Mouse (Mus musculus) embryo, embryonic 11 days (tissue): ENCODE measurements around the gene B230307C23Rik.
"Not testable (repeated sequence)": the region's sequence is repeated elsewhere in the genome, so short reads cannot be mapped to it uniquely, and the experiment has no call there.

Source experiments
- DNase-seq: peaks from one replicate; pipeline ENCODE4 v3.0.0-alpha.2; 2015

The B230307C23Rik gene

DNA sequence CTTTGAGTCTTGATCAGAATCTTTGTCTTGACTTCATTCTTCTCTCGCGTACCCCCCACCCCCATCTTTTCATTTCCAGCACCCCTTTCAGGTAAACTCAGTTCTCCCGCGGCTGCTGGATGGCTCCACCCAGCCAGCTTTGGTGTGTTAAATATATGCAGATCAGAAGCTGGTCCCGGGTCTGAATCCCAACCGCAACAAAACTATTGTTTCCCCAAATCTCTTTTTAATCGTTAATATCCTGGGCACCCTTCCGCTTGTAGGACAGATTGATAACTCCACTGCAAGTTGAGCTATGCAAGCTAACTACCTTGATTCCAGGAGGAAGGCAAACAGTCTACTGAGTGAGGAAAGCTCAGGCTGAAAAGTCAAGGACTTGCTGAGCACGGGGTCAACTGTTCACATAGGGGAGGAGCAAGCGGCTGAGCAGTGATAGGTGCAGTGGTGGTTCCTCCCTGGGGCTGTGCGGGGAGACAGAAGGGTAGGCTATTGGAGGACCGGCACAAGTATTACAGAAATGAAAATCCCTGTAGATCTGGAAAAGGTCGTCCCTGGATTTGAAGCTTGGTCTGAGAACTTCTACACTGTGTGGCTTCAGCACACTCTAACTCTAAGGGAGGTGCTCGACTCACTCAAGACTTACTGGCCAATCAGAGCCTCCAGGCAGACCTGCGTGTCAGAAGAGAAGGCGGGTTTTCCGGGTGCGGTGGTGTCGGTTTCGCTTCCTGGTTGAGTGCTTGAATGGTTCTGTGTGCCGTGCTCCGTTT, at the start of gene B230307C23Rik:
B230307C23Rik (plus strand) TSS at position 700 of the 767 bp plus-strand sequence.
- DNase-seq: peak; percentile 90

DNA sequence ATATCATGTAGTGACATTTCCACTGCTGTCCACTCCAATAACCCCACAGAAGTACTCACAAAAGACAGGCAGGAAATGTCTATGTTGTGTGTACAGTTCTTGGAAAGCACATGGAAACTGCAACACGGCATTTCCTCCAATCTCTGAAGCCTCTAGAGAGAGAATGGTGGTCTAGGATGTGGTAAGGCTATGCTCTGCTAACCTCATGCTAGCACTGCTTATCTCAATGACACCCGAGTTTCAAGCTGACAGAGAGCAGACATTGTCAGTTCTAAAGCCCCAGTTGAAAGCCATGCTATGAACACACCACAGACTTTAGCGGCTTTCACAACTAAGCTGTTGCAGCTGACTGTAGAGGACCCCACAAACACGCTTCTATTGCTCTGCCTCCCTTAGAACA, 48.3 kb upstream of the B230307C23Rik start:
- DNase-seq: no peak

DNA sequence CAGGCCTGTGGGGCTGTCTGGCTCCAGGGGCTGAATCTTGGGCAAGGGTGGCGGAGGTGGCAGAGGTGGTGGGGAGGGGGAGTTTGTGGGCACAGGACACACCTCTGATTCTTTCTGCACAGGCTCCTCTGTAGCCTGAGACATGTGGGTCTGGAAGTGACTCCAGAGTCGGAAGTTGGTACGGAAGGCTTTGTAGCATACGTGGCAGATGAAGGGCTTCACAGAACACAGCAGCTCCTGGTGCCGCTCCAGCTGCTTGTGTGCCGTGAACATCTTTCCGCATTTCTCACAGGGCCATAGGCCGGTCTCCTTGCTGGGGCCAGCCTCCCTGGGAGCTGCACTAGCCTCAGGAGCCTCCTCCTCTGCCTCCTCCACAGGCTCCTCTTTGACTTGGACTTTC, 47.1 kb upstream of the B230307C23Rik start:
- DNase-seq: no peak

DNA sequence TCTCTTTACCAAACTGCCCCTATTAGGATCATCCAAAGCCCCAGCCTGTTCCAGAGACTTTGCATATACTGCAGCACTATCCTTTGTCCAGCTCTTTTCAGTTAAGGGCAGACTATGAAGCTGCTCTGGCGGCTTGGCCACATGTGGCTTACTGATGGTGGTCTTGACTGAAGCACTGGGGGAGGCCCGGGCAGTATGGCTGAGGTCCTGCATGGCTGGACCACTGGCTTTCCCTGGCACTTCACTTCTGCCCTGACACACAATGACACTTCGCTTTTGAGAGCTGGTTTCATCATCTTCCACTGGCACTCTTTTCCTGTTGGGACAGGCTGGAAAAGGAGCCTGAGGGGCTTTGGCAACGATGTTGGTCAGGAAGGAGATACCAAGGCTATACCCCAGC, 44.7 kb upstream of the B230307C23Rik start:
- DNase-seq: no peak

DNA sequence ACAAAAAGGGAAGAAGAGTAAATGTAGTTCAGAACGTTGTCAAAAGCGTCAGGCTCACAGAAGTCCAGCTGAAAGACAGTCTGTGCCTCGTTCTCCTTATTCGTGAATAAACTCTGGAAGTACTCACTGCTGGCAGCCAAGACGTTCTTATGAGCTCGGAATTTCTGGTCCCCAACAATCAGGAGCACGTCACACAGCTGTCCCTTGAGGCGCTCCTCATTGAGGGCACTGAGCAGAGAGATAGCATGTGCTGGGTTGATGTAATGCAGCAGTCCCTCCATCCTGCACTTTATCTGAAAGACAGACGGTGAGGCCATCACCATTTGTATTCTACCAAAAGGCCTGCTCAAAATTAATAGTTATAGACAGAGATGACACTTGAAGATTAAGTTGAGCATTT, 44.3 kb upstream of the B230307C23Rik start:
- DNase-seq: no peak

DNA sequence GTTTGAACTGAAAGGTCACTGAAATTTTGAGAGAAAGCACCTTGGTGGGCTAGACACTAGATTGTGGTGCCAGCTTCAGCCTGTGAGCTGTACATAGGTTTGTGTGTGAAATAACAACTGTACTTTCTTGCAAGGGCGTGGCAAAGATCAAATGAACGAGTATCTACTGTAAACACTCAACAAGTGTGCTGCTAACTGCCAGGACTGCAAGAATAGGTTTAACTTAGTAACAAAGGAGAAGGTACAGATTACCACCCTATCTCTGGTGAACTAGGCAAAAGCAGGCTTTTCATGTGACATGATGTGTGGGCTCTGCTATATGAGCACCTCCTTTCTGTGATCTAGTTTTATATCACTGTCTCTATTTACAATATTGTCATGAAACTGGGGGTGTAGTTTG, 43.8 kb upstream of the B230307C23Rik start:
- DNase-seq: no peak

DNA sequence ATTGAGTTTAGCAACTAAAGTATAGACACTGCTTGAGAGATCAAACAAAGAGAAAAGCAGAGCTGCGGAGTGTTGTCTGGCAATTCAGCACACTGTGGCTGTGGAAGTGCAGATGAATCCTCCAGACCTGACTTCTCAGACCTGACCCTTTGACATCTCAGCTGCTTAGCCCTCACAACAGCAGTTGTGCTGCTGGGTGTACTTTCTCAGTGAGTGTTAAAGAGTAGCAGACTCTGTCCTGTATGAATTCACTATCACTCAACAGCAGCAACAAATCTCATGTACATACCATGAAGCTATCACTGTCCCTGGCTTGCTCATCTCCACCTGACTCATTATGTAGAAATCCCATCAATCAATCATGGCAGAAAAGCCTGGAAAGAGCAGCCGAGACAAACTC, 41.1 kb upstream of the B230307C23Rik start:
- no peak for DNase-seq

DNA sequence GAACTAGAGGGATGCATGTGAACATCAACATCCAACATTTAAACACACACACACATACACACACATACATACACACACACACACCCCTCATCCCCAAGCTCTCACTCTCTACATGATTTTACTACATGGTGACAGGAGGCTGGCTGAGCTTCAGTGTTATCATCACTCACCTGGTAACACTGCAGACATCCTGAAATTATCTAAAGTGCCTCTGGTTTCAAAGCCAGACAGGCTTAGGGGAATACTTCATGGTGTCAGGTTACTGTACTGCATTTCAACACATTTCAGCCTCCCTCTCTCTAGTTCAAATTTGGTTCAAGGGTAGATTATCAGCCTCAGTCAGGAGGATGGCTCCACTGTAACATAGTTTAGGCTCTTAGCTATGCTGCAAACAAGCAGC, 39.5 kb upstream of the B230307C23Rik start:
- DNase-seq: peak; percentile 15

DNA sequence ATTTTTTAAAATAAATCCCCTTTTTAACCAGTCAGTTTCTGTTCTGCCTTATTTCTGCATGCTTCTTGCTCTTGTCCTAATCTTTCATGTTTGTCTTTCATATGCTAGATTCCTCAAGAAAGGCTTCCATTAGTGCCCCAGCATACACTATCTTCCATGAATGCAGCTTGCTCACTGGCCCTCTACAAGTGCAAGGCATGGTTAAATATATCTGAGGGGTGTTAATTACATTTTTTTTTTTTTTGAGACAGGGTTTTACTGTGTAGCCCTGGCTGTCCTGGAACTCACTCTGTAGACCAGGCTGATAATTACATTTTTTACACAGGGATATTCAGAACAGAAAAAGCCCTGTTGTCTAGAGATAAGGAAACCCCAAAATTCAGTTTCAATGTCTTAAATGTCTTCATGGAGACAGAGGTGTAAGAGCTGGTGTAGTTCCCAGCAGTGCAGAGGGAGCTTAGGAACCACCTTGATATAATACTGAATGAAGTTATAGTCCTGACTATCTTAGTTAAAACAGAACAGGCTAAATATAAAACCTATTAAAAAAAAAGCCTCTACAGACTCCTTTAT, 38.6 kb upstream of the B230307C23Rik start:
- DNase-seq: no peak

DNA sequence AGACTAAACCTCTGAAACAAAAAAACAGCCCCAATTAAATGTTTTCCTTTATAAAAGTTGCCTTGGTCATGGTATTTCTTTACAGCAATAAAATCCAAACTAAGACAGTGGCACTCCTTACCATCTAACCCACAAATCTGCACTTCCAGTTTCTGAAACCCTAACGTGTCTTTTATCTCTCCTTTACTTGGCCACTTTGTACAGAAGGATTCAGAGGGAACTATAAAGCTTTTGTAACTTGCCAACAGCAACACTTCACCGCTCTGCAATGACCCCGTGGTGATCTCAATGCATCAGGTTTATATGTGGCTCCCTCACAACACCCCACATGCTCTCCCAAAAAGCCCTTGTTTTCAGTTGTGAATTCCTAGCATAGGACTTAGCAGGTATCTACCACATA, 36.8 kb upstream of the B230307C23Rik start:
- DNase-seq: no peak

DNA sequence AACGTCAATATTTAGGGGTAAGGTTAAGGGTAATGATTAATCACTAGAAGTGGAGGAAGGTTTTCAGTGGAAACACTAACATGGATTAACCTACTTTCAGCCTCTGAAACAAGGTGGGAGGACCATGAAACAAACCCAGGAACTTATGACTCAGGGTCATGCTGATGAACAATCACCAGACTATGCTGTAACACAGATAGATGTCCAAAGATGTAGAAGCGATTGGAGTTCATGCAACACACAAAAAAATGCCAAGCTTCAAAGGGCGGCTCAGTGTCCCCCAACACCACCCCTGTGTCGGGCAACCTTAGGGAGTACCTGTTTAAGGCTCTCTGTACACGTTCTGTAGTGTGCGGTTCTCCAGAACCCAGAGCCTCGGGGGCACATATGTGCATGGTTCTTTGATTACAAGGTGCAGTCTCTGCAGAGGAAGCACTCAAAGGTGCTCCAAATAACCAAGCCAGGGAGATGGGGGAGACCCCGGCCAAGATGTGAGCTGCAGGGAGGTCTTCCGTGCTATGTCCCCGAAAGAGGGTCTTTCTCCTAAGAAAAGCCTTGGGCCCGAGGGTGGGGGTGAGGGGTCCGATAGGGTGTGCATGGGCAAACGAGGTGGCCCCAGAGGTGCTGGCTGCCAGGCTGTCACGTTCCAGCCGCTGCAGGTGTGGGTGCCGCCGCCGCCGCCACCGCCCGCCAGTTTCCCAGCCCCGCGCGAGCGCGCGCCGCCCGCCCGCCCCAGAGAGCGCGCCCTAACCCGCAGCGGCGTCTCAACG, 35.5 kb upstream of the B230307C23Rik start:
- no peak for DNase-seq

DNA sequence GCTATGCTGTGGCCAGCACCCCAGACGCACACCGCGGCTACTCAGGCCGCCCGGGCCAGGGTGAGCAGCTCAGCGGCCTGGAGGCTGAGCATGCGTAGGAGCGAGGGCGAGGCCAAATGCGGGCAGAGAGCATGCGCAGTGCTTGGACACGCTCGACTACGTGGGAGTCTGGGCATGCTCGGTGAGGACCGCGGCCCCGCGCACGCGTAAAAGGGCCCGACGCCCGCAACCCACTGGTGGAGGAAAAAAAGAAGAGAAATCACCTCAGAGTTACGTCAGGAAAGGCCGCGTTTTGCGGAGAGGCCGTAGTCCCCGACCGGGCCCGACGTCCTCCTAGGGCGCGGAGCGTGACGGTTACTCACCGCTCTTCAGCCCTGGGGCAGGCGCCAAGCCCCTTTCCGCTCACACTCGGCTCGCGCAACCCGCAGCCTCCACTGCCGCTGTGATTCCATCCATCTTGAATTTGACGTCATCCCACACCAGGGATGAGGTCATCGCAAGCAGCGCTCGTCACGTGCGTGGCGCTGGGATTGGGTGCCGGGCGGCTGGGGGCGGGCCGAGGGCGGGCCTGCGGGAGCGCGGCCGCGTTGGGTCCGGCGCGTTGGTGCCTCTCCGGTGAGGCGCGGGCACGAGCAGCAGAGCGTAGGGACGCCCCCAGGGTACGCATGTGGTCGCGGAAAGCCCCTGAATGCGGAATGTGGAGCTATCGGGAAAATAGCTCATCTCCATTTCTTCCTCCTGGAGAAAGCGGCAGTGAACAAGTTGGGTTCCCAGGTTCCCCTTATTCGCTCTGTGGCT, 34.8 kb upstream of the B230307C23Rik start, which contains the start of the genes C2cd2 and Zbtb21:
C2cd2 (minus strand) TSS at position 448 of the 798 bp plus-strand sequence.
Zbtb21 (minus strand) TSS at position 472 of the 798 bp plus-strand sequence.
- DNase-seq: peak; percentile 97

DNA sequence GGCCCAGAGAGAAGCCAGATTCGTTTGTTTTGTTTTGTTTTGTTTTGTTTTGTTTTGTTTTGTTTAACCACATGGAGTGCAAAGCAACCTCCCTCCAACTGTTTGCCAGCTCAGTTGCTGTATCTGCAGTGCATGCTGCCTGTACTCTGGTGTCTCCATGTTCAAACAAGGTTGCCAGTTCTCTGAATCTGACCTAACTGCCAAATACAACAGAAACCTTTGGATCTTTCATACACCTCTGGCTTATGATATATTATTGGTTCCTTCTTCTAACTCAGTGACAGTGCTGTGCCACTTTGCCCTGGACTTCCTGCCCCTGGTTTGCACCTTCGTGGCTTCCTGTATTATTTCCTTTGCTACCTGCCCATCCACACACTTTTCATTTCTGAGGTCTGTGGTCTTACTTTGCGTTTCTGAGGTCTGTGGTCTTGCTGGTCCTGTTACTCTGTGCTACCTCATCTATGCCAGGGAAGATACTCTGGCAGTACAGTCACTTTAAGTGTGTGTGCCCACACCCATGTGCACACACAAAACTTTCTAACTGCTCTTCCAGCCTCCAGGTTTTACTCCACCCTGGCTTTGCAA, 33.1 kb upstream of the B230307C23Rik start:
- DNase-seq: no peak

DNA sequence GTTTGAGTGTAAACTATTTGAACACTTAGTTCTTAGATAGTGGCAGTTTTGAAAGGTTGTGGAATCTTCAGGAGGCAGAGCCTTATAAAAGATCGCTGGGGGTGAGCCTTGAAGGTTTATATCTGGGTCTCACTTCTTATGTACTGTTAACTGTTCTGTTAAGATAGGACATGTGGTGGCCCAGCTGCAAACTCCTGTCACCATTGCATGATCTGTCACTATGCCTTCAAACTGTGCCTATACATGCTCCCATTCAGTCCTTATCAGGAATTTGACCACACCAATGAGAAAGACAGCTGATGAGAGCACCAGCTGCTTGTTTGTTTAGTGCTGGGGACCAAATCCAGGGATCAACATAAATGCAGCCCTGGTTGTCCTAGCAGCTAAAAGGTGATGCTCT, 19.8 kb upstream of the B230307C23Rik start:
- DNase-seq: no peak

DNA sequence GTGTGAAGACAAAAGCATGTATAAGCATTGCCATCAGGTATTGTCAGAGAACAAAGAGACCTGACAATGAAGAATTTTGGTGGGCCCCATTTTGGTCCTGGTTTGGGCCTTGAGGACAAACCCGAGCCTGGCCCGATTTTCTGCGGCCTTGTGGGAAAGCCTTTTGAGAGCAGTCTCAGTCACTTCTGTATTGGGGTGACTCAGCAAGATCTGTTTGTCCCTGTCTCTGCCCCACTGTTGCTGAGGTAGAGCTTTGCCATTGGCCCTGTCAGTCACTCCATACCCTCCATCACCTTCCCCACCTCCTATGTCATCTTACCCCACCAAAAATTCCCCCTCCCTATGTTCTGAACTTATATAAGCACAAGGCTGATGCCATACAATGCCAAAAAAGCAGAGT, 19.4 kb upstream of the B230307C23Rik start:
- no peak for DNase-seq

DNA sequence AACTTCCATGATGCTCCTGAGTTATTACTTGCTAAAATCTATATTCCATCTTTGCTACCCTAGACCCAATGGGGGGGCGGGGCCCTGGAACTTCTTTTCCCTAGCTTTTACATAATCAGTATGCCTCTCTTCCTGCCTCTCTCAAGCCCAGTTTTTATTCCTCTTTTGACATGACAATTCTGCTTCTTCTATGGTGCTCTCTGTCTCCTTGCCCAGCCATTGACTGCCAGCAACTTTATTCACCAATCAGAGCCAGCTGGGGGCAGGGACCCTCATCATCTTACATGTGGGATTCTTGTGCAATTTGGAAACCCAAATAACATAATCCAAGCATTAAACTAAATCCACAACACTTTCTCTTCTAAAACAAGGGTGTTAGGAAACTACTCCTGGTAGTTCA, 15.8 kb upstream of the B230307C23Rik start:
- no peak for DNase-seq

DNA sequence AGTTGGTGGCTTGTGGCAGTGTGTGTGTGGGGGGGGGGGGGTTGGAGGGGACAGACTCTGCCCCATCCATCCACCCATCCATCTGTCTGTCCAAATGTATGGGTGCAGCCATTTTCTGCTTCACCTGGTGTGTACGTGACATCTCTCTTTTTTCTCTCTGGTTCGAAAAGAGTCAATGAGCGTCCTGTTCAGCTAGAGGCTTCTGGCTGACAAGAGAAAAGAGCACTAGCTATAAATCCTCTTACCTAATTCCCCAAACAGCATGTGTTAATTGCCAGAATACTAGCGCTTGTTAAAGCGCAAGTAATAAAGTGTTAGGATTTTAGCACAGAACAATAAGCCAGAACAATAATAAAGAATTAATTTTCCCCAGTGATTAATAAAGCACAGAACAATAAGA, 12.5 kb upstream of the B230307C23Rik start:
- DNase-seq: no peak

DNA sequence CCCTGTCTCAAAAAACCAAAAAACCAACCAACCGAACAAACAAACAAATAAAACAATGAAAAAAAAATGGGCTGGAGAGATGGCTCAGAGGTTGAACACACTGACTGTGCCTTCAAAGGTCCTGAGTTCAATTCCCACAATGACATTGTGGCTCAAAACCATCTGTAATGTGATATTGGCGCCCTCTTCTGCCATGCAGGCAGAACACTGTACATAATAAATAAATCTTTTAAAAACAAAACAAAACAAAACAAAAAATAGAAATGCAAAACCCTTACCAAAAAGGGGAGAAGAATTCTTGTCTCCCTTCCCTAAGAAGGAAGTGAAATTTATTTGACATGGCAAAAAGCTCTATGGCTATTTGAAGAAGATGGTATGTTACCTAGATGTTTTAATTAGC, 5.6 kb upstream of the B230307C23Rik start:
- no peak for DNase-seq

DNA sequence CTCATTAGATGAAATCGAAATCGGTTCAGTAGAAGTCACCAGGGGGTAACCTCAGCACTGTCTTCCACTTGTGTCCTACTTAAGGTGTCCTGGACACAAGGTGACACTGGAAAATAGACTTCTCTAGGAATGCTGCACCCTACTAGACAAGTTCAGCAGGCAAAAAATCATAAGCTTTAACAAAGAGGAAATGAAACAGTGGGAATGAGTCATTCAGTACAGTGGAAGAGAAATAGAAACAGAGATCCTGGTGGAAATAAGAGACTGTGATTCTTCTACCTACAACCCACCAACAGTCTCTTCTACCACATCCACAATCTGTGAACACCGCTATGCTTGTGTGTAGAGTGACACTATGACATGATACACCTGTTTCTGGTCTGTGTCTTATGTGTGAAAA, 4.6 kb upstream of the B230307C23Rik start:
- DNase-seq: not testable (repeated sequence)

DNA sequence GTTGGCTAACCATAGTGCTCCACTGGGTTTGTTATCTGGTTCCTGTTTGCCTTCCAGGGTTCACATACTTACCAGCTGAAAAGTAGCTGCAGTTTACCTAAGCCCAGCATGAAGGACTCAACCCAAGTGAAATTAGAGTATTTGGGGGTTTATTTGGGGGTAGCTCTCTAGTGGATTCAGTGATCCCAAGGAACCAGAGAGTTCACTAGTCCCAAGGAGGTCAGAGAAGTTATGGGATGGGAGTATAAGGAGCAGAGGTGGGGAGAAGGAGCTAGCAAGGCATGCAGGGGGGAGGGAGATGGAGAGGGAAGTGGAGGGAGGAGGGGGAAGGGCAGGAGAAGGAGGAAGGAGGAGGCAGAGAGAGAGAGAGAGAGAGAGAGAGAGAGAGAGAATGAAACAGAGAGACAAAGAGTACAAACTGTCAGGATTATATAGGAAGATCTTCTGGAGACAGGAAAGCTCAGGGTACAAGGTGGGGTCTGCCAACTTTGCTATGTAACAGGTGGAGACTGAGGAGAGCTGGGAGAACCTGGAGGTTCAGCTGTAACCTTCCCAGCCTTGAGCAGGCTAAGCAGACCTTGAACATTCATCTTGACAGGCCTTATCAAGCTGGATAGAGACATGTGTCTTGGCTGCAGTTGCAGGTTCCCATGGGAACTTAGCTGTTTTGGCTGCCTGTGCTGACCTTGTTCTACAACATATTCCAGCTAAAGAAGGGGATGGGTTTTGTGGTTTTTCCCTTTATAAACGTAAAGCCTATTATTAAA, 1.1 kb upstream of the B230307C23Rik start:
- no peak for DNase-seq

DNA sequence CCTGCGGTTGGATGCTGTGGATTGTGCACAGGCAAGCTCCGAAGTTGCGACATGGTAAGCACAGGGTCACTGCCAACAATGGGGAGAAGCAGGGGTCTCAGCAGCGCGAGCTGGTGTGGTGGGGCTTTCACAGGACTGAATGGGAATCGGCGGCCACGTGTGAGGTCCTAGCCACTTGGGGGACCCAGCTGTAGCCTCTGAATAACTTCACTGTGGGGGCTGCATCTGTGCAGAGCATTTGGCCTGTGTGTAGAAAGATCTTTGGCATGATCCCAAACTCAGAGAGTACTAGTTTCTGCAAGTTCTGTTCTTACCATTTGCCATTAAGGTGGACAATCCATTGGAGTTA, 242 bp downstream of the B230307C23Rik start:
- not testable (repeated sequence) for DNase-seq

DNA sequence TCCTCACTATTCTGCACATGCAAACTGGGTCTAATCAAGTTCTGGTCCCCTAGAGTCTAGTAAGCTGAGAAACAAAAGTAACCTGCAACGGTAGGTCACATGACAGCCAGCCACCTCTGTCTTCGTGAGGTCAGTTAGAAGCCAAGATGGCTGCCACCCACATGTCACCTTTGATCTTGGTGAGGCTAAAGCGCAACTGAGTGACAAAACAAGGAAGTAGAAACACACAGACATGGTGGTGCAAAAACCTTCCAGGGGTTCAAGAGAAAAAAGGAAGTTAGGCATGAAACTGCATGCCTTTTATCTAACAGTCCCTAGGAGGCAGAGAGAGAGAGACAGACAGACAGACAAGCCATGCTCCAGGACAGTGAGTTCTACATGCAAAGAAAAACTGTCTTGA, 25.0 kb downstream of the B230307C23Rik start:
- no peak for DNase-seq
